Mouse (Mus musculus) intestine, embryonic 15.5 days (tissue): ENCODE data around the gene Ptdss2. TPM values are rescaled to one million over a fixed set of nuclear protein-coding genes. Genes with fewer than 3 reads are reported as not detected.
A peak's percentile ranks its signal among the peaks of the same experiment; 100 is the strongest.

Experiments
- ATAC-seq: fragments of 200-750 bp; cut with Nextera tagmentation; 2 replicates; pipeline ENCODE4 v1.8.0; 2017; ENCODE audit warnings: moderate TSS enrichment, moderate library complexity
- H3K27ac ChIP-seq: fragments of 300-500 bp; sonication (generic); 2 replicates; pipeline ENCODE4 v1.5.1; 2015; ENCODE audit warnings: mild to moderate bottlenecking, inconsistent platforms
- H3K27me3 ChIP-seq: fragments of 300-500 bp; sonication (generic); replicated peaks from 2 replicates; pipeline ENCODE4 v1.6.1; 2015; ENCODE audit warnings: inconsistent platforms
- H3K36me3 ChIP-seq: fragments of 300-500 bp; sonication (generic); 2 replicates; pipeline ENCODE4 v1.6.1; 2015; ENCODE audit warnings: inconsistent platforms
- H3K4me1 ChIP-seq: fragments of 300-500 bp; sonication (generic); replicated peaks from 2 replicates; pipeline ENCODE4 v1.6.1; 2015; ENCODE audit warnings: inconsistent platforms
- H3K4me2 ChIP-seq: fragments of 300-500 bp; sonication (generic); replicated peaks from 2 replicates; pipeline ENCODE4 v1.6.1; 2015; ENCODE audit warnings: mild to moderate bottlenecking, inconsistent platforms
- H3K4me3 ChIP-seq: fragments of 300-500 bp; sonication (generic); replicated peaks from 2 replicates; pipeline ENCODE4 v1.5.1; 2015; ENCODE audit warnings: inconsistent platforms
- H3K9ac ChIP-seq: fragments of 300-500 bp; sonication (generic); 2 replicates; pipeline ENCODE4 v1.6.1; 2015; ENCODE audit warnings: inconsistent platforms
- H3K9me3 ChIP-seq: fragments of 300-500 bp; sonication (generic); 2 replicates; pipeline ENCODE4 v1.6.1; 2016; ENCODE audit warnings: inconsistent platforms
- WGBS: fragments of 180-500 bp; shearing (Covaris S2); methylation state at CpG from one replicate; pipeline ENCODE4 v1.1.7; 2015; 5-methylcytosine and 5-hydroxymethylcytosine counted together
- polyA plus RNA-seq: library from polyadenylated mRNA; unstranded; fragments of >200 nt; fragmentation: Nextera tagmentation; extraction: Ambion mirVana; gene quantifications from 2 replicates; pipeline ENCODE4 v1.2.1, GENCODE M21; 2015

Ptdss2 gene
- polyA plus RNA-seq, 1 experiment from 2014 or later, result 59.7 TPM

DNA sequence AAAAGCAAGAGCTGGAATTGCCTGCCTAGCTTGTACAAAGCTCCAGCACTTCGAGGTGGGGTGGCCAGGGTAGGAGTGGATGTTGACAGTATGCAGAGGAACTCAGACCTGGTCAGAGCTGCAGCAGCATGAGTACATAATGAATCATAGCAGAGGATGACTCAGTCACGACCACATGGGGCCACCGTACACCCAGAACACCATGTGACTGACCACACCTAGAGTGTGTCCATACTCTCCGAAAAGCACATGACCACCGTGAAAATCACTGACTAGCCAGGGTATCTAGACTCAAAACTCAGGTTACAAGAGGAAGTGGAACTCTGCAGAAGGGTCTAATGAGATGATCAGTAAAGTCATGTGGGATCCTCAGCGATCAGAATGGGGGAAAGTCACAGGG lies 42.7 kb downstream of the Ptdss2 start:
- Histone ChIP-seq H3K36me3 (peaks cover 38% of the 10 kb centered on the region), H3K9me3 (no peaks in the 10 kb centered on the region), H3K4me3 (no peak overlapping the region), H3K4me2 (0 out of 2 replicates have a peak overlapping the region, but pooled peaks have one; percentile 17), H3K4me1 (peaks cover 18% of the 10 kb centered on the region), H3K27ac (0 out of 2 replicates have a peak overlapping the region, but pooled peaks have one; percentile 5), H3K27me3 (no peaks in the 10 kb centered on the region), H3K9ac (no peak overlapping the region)
- WGBS, result 61% methylated on average over 6 of the region's 6 CpGs
- ATAC-seq, result peak; percentile 67

DNA sequence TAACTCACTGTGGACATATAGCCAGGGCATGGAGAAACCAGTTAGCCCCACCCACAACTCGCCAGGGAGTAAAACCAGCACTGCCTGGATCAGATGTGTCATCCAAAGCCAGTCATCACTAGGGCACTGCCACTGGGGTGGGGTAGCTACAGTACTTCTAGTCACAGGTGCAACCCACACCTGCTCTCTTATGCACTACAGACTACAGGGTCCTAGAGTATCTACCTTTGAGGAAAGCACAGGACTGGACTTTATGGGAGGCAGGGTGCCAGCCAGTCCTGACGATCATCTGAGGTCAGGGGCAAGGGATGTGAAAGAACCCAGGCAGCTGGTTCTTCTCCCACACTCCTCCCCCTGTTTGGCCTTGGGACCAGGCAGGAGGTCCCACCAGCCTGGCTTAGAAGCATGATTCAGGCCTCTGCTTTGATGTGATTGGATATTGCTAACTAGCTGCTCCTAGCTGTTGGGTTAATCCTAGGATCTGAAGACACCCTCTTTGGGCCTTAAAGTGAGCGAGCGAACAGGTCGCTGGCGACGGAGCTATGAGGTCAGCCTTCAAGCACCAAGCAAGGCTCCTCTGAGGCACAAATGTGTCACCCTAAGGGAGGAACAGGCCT lies 45.8 kb downstream of the Ptdss2 start:
- 14% methylated on average over 7 of the region's 7 CpGs for WGBS
- H3K4me3 ChIP-seq, result peak overlapping the region; percentile 46
- no peaks in the 10 kb centered on the region for H3K9me3 ChIP-seq
- H3K9ac ChIP-seq, result peak overlapping the region; percentile 59
- peaks cover 15% of the 10 kb centered on the region for H3K36me3 ChIP-seq
- H3K27me3 ChIP-seq, result no peaks in the 10 kb centered on the region
- H3K4me1 ChIP-seq, result peaks cover 18% of the 10 kb centered on the region
- H3K27ac ChIP-seq, result peak overlapping the region; percentile 64
- peak; percentile 26 for ATAC-seq
- peak overlapping the region; percentile 73 for H3K4me2 ChIP-seq

DNA sequence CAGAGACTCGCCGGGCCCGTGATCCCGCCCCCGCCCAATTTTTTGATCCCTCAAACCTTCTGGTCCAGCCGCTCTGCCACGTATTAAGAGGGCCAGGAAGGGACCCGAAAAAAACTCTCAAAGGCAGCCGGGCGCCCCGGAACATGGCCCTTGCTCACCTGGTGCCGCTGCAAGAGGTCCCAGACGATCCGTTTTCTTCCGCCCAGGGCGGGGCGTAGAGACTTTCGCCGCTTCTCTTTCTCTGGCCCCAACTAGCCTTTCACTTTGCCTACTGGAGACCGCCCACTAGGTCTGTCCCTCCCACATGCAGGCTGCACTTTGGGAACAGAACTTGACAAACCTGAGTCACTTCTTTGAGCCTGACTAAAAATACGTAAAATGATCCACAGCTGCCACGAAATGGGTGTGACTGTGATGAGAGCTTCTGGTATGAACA lies 46.4 kb downstream of the Ptdss2 start:
- no peaks in the 10 kb centered on the region for H3K27me3 ChIP-seq
- H3K9me3 ChIP-seq, result no peaks in the 10 kb centered on the region
- ATAC-seq, result peak; percentile 72
- H3K9ac ChIP-seq, result peak overlapping the region; percentile 59
- peak overlapping the region; percentile 64 for H3K27ac ChIP-seq
- H3K4me1 ChIP-seq, result peaks cover 23% of the 10 kb centered on the region
- under 1% methylated on average over 22 of the region's 22 CpGs for WGBS
- peak overlapping the region; percentile 73 for H3K4me2 ChIP-seq
- H3K36me3 ChIP-seq, result peaks cover 9% of the 10 kb centered on the region
- peak overlapping the region; percentile 46 for H3K4me3 ChIP-seq

DNA sequence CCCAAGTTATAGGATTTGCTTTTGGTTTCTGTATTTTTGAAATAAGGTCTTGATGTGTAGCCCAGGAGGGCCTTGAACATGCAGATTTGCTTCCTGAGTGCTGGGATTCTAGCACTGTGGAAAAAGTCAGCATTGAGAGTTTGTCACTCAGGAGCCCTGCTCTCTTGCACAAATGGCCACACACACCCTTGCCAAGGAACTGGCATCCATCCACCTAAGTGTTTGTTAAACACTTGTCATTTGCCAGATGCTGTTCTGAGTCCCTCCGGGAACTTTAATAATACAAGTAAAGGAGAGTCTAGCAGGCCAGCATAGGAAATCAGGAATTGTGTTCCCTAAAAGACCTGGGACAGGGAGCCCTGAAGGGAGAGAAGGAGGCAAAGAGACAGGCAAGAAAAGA lies 47.1 kb downstream of the Ptdss2 start:
- H3K9ac ChIP-seq, result no peak overlapping the region
- H3K27me3 ChIP-seq, result no peaks in the 10 kb centered on the region
- H3K36me3 ChIP-seq, result peaks cover 2% of the 10 kb centered on the region; the same call in 1 of the 2 replicates
- 44% methylated on average over 1 of the region's 1 CpGs for WGBS
- H3K4me1 ChIP-seq, result peaks cover 23% of the 10 kb centered on the region
- H3K4me3 ChIP-seq, result no peak overlapping the region
- H3K27ac ChIP-seq, result peak overlapping the region; percentile 44
- no peaks in the 10 kb centered on the region for H3K9me3 ChIP-seq
- H3K4me2 ChIP-seq, result peak overlapping the region; percentile 73
- ATAC-seq, result no peak

DNA sequence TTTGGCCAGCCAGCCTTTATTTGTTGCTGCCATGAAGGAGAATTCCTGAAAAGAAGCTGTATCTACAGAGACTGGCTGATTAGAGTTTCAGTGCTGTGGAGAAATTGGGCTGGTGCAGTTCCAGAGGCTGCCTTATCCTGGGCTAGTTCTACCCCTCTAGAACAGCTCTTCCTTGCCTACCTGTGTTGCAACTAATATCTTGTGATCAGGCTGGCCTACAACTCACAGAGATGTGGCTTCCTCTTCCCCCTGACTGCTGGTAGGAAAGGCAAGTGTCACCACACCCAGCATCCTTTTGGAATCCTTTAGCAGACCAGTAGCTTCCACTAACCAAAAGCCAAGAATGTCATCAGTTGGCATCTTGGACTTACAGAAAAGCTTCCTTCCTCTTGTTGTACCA lies 47.7 kb downstream of the Ptdss2 start:
- Histone ChIP-seq H3K4me2 (no peak overlapping the region), H3K27ac (0 out of 2 replicates have a peak overlapping the region, but pooled peaks have one; percentile 44), H3K9me3 (no peaks in the 10 kb centered on the region), H3K4me3 (no peak overlapping the region), H3K9ac (no peak overlapping the region), H3K4me1 (peaks cover 23% of the 10 kb centered on the region), H3K27me3 (no peaks in the 10 kb centered on the region), H3K36me3 (no peaks in the 10 kb centered on the region)
- ATAC-seq, result no peak

DNA sequence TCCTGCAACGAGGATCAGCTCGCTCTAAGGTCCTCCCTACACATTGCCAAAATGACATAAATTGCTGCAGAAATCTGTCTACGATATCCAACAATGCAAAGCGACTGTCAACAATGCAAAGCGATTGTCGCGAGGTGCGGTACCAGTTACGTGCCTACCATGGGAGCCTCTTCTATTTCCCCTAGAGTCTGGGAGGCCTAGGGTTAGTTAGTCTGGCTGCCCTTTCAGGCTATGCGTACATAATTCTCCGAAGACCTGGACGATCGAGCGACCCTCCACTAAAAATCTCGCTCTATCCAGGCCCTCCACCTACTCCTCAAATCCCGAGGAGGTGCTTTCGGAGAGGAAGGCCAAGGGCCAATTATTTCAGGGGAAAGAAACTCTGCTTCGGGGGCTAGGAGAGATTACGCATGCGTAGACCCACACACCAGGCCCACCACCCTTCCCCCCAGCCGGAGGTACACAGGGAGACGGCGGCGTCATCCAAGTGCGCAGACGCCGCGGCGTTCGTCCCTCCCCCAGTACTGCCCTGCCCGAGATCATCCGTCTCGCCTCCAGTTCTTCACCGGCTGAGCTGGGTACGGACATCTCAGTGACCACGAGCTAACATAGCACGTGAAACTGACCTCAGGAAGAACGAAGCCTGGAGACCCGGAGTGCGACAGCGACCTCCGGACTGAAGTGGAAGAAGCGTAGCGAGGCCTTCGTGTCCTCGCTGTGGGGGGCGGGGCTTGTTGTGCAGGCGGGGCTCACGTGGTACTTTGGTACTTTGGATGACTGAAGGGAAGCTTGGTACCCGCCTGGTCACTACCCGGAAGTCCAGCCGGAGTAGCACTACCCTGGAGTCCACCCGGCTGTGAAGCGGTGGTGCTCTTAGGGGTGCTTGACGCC lies 50.2 kb downstream of the Ptdss2 start, which contains the start of gene Rnh1:
TSS of gene Rnh1 (minus strand) at position 742 of the 891 bp plus-strand sequence.
- peak within 1 kb of the TSS; percentile 54 for H3K9ac ChIP-seq
- WGBS, result 3% methylated on average over 55 of the region's 55 CpGs
- no peaks in the 10 kb centered on the region for H3K36me3 ChIP-seq
- peak; percentile 96 for ATAC-seq
- peak within 1 kb of the TSS; percentile 67 for H3K4me2 ChIP-seq
- peaks cover 24% of the 10 kb centered on the region for H3K4me1 ChIP-seq
- H3K27me3 ChIP-seq, result no peaks in the 10 kb centered on the region
- peak within 1 kb of the TSS; percentile 54 for H3K4me3 ChIP-seq
- no peaks in the 10 kb centered on the region for H3K9me3 ChIP-seq
- H3K27ac ChIP-seq, result peak within 1 kb of the TSS; percentile 90

DNA sequence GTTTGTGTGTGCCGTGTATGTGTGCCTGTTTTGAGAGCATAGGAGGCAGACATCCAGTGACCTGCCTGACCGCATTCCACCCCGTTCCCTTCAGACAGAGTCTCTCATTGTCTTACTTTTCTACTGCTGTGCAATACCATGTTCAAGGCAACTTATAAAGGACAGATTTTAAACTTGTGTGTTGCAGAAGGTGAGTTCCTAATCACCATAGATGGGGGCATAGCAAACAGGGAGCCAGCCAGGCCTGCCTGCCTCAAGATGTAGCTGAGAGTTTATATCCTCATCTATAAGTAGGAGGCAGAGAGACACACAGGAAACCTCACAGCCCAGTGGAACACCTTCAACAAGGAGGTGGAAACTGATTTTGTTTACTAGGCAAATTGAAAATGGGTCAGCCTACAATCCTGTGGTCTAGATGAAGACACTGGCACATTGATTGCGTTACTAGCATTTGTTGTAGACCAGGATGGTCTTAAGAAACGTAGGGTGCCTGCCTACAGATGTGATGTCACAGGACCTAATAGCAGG lies 51.2 kb downstream of the Ptdss2 start:
- H3K4me2 ChIP-seq, result peak overlapping the region; percentile 67
- H3K9ac ChIP-seq, result peak overlapping the region; percentile 54; the same call in 1 of the 2 replicates
- peaks cover 15% of the 10 kb centered on the region for H3K4me1 ChIP-seq
- peak overlapping the region; percentile 90 for H3K27ac ChIP-seq
- WGBS, result 69% methylated on average over 5 of the region's 5 CpGs
- H3K36me3 ChIP-seq, result no peaks in the 10 kb centered on the region
- H3K27me3 ChIP-seq, result no peaks in the 10 kb centered on the region
- ATAC-seq, result no peak
- H3K4me3 ChIP-seq, result peak overlapping the region; percentile 54
- no peaks in the 10 kb centered on the region for H3K9me3 ChIP-seq

DNA sequence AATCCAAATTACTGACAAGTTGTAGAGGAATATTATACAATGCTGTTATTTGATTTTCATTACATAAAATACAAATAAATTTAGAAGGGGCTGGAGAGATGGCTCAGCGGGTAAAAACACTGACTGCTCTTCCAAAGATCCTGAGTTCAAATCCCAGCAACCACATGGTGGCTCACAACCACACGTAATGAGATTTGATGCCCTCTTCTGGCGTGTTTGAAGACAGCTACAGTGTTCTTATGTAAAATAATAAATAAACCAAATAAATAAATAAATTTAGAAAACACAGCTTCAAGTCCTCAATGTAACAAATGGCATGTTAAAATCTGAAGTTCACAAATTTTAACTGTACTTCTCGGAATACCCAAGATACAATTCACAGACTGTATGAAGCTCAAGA lies 52.9 kb downstream of the Ptdss2 start:
- 88% methylated on average over 4 of the region's 4 CpGs for WGBS
- no peaks in the 10 kb centered on the region for H3K9me3 ChIP-seq
- H3K4me3 ChIP-seq, result no peak overlapping the region
- no peaks in the 10 kb centered on the region for H3K36me3 ChIP-seq
- H3K4me1 ChIP-seq, result peaks cover 7% of the 10 kb centered on the region; the same call in 1 of the 2 replicates
- no peak overlapping the region for H3K27ac ChIP-seq
- no peak for ATAC-seq
- no peak overlapping the region for H3K4me2 ChIP-seq
- H3K9ac ChIP-seq, result no peak overlapping the region
- no peaks in the 10 kb centered on the region for H3K27me3 ChIP-seq

DNA sequence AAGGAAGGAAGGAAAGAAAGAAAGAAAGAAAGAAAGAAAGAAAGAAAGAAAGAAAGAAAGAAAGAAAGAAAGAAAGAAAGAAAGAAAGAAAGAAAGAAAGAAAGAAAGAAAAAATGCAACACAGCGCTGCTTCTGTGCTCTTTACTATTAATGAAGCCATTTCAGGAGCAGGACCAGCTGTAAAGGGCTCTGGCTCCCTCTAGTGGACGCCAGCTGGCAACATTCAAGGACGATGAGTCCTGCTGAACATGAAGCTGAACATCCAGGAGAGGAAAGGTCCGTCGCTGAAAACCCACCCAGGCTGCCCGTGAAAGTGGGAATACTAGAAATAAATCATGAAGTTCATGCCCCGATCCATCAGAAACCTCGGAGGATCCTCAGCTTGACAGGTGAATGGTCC lies 54.0 kb downstream of the Ptdss2 start:
- H3K9ac ChIP-seq, result no peak overlapping the region
- 1% methylated on average over 8 of the region's 8 CpGs for WGBS

DNA sequence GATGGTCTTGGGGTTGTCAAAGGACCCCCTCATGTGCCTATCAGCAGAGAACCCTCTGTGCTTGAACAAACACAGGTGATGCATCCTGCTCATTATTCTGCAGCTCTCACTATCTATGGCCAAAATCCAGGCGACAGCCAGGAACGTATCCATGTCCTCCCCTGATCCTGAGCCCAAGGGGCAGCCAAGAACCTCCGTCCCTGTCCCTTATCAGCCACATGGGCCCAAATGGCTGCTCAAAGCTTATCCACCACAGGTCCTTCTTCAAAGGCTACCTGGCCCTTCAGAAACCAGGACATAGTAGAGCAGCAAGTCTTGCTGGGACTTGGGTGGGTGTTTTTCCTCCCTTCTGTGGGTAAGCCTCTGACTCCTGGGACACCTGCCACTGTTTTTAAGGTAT lies 66.0 kb downstream of the Ptdss2 start:
- Histone ChIP-seq H3K36me3 (peaks cover 18% of the 10 kb centered on the region), H3K4me1 (peaks cover 10% of the 10 kb centered on the region), H3K27ac (no peak overlapping the region), H3K9me3 (no peaks in the 10 kb centered on the region), H3K27me3 (no peaks in the 10 kb centered on the region), H3K9ac (no peak overlapping the region), H3K4me2 (no peak overlapping the region), H3K4me3 (no peak overlapping the region)
- WGBS, result 69% methylated on average over 3 of the region's 3 CpGs
- ATAC-seq, result no peak

More for the DNA sequence above, 54.0 kb downstream of the Ptdss2 start:
- peaks cover 7% of the 10 kb centered on the region; the same call in 1 of the 2 replicates for H3K4me1 ChIP-seq
- no peak overlapping the region for H3K27ac ChIP-seq
- no peaks in the 10 kb centered on the region for H3K9me3 ChIP-seq
- no peaks in the 10 kb centered on the region for H3K36me3 ChIP-seq
- peak overlapping the region; percentile 26; the same call in 1 of the 2 replicates for H3K4me2 ChIP-seq
- no peaks in the 10 kb centered on the region for H3K27me3 ChIP-seq
- H3K4me3 ChIP-seq, result no peak overlapping the region
- no peak for ATAC-seq

DNA sequence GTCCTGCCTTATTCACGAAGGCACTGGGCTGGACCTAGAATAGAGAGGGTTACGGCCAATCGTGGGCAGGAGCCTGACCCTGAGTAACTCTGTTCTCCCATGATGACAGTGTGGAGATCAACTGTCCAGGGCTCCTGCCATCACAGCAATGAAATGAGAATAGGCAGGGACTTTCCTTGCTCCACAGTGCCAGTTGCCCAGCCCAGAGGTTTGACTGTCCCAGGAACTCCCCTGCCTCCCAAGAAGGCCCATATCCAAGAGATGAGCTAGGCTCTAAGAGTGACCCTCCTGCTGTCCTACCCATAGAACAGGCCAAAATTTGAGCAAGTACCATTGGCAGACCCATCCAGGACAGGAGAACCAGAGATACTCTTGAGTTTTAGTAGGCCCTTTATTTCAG lies 66.6 kb downstream of the Ptdss2 start:
- no peak for ATAC-seq
- peaks cover 18% of the 10 kb centered on the region for H3K36me3 ChIP-seq
- H3K9ac ChIP-seq, result no peak overlapping the region
- H3K27me3 ChIP-seq, result no peaks in the 10 kb centered on the region
- no peak overlapping the region for H3K4me2 ChIP-seq
- 93% methylated on average over 3 of the region's 3 CpGs for WGBS
- peaks cover 11% of the 10 kb centered on the region for H3K4me1 ChIP-seq
- H3K9me3 ChIP-seq, result no peaks in the 10 kb centered on the region
- H3K4me3 ChIP-seq, result no peak overlapping the region
- H3K27ac ChIP-seq, result no peak overlapping the region

DNA sequence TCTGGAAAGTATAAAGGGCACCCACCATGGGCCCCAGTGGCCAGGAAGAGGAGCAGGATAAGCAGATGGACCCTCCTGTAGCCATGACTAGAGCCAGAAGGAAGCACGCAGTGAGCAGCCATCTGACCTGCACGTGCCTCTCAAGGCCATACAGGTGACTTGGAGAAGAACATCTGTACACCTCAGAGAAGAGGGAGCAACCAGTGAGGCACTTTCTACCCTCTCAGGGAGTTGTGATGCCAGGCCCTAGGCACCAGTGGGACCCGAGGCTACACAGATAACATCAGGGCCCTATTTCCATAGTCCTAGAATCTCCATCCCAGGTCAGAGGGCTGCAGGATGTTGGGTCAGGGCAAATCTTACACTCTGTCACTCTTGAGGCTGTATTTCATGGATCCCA lies 68.0 kb downstream of the Ptdss2 start:
- ATAC-seq, result no peak
- Histone ChIP-seq H3K4me2 (no peak overlapping the region), H3K27ac (no peak overlapping the region), H3K4me1 (peaks cover 14% of the 10 kb centered on the region), H3K4me3 (no peak overlapping the region), H3K9ac (no peak overlapping the region), H3K27me3 (no peaks in the 10 kb centered on the region), H3K36me3 (peaks cover 18% of the 10 kb centered on the region), H3K9me3 (no peaks in the 10 kb centered on the region)
- 87% methylated on average over 3 of the region's 3 CpGs for WGBS
